Mouse (Mus musculus): ENCODE measurements around the gene Ogfod1.
"Not testable (repeated sequence)": the region's sequence is repeated elsewhere in the genome, so short reads cannot be mapped to it uniquely, and the experiment has no call there.

The Ogfod1 gene

GRCm38 (mm10) chr8:94036944-94037524, at the start of gene Ogfod1, which contains the start of gene Nudt21:
Ogfod1 (plus strand) TSS chr8:94037198.
Nudt21 (minus strand) TSS chr8:94037031.
- in situ Hi-C loops (cut with MboI, MseI), result no loop called here

- in situ Hi-C loops (cut with MboI, MseI), result no loop called here
Observed at GRCm38 (mm10) chr8:93989739-93990138, 47.3 kb upstream of the Ogfod1 start.

- in situ Hi-C loops (cut with MboI, MseI), result no loop called here
Observed at GRCm38 (mm10) chr8:93998961-93999360, 38.0 kb upstream of the Ogfod1 start.

- in situ Hi-C loops (cut with MboI, MseI), result no loop called here
Observed at GRCm38 (mm10) chr8:94004139-94004538, 32.9 kb upstream of the Ogfod1 start.

- in situ Hi-C loops (cut with MboI, MseI), result no loop called here
Observed at GRCm38 (mm10) chr8:94009243-94009845, 27.7 kb upstream of the Ogfod1 start.

- in situ Hi-C loops (cut with MboI, MseI), result no loop called here
Observed at GRCm38 (mm10) chr8:94010101-94010705, 26.8 kb upstream of the Ogfod1 start.

GRCm38 (mm10) chr8:94011076-94012012, 25.7 kb upstream of the Ogfod1 start:
- in situ Hi-C loops (cut with MboI, MseI), result no loop called here

GRCm38 (mm10) chr8:94012013-94012951, 24.7 kb upstream of the Ogfod1 start, which contains the start of gene Amfr:
Amfr (minus strand) TSS chr8:94012842.
- in situ Hi-C loops (cut with MboI, MseI), result no loop called here

- in situ Hi-C loops (cut with MboI, MseI), result no loop called here
Observed at GRCm38 (mm10) chr8:94013026-94013612, 23.9 kb upstream of the Ogfod1 start.

- in situ Hi-C loops (cut with MboI, MseI), result no loop called here
Observed at GRCm38 (mm10) chr8:94023916-94024315, 13.1 kb upstream of the Ogfod1 start.

GRCm38 (mm10) chr8:94029701-94030100, 7.3 kb upstream of the Ogfod1 start:
- in situ Hi-C loops (cut with MboI, MseI), result no loop called here

GRCm38 (mm10) chr8:94033601-94034000, 3.4 kb upstream of the Ogfod1 start:
- in situ Hi-C loops (cut with MboI, MseI), result no loop called here

GRCm38 (mm10) chr8:94035200-94035599, 1.8 kb upstream of the Ogfod1 start:
- in situ Hi-C loops (cut with MboI, MseI), result no loop called here

GRCm38 (mm10) chr8:94036541-94036940, 457 bp upstream of the Ogfod1 start:
- in situ Hi-C loops (cut with MboI, MseI), result not testable (repeated sequence)

GRCm38 (mm10) chr8:94037806-94038205, 808 bp downstream of the Ogfod1 start:
- in situ Hi-C loops (cut with MboI, MseI), result no loop called here

GRCm38 (mm10) chr8:94047845-94048244, 10.8 kb downstream of the Ogfod1 start:
- in situ Hi-C loops (cut with MboI, MseI), result no loop called here

GRCm38 (mm10) chr8:94052696-94053095, 15.7 kb downstream of the Ogfod1 start:
- in situ Hi-C loops (cut with MboI, MseI), result loop anchor here in 1 of 2 experiments (25.0 kb wide), 1 partner anchor 390 kb away; no protein-coding TSS in a partner anchor

- in situ Hi-C loops (cut with MboI, MseI), result loop anchor here in 1 of 2 experiments (25.0 kb wide), 1 partner anchor 395 kb away; no protein-coding TSS in a partner anchor
Observed at GRCm38 (mm10) chr8:94057157-94057854, 20.3 kb downstream of the Ogfod1 start.

GRCm38 (mm10) chr8:94066121-94066863, 29.3 kb downstream of the Ogfod1 start:
- in situ Hi-C loops (cut with MboI, MseI), result loop anchor here in 1 of 2 experiments (25.0 kb wide), 1 partner anchor 404 kb away; no protein-coding TSS in a partner anchor

All from T-helper 17 cell (primary cell).